Mouse (Mus musculus) C2C12 (cell line): Measurements from ENCODE around the gene Pcnx2.

ENCODE experiments used
- CEBPB ChIP-seq: IDR thresholded peaks from one replicate; pipeline ENCODE4 v1.6.1; 2011; ENCODE audit warnings: low read depth, mild to moderate bottlenecking, control low read depth, moderate library complexity
- CTCF ChIP-seq: IDR thresholded peaks from one replicate; pipeline ENCODE4 v1.5.1; 2011; ENCODE audit not compliant: control insufficient read depth, insufficient read depth, insufficient read length
- MAX ChIP-seq: IDR thresholded peaks from one replicate; pipeline ENCODE4 v1.6.1; 2011; ENCODE audit warnings: mild to moderate bottlenecking, control low read depth
- MYOD1 ChIP-seq: IDR thresholded peaks from one replicate; pipeline ENCODE4 v1.6.1; 2011; ENCODE audit warnings: low read depth; ENCODE audit not compliant: control insufficient read depth, insufficient read length
- MYOG ChIP-seq: IDR thresholded peaks from one replicate; pipeline ENCODE4 v1.6.1; 2011; ENCODE audit not compliant: control insufficient read depth, insufficient read length; ENCODE audit errors: extremely low read depth
- USF1 ChIP-seq: IDR thresholded peaks from one replicate; pipeline ENCODE4 v1.6.1; 2011; ENCODE audit warnings: low read depth, mild to moderate bottlenecking, control low read depth, moderate library complexity

DNA sequence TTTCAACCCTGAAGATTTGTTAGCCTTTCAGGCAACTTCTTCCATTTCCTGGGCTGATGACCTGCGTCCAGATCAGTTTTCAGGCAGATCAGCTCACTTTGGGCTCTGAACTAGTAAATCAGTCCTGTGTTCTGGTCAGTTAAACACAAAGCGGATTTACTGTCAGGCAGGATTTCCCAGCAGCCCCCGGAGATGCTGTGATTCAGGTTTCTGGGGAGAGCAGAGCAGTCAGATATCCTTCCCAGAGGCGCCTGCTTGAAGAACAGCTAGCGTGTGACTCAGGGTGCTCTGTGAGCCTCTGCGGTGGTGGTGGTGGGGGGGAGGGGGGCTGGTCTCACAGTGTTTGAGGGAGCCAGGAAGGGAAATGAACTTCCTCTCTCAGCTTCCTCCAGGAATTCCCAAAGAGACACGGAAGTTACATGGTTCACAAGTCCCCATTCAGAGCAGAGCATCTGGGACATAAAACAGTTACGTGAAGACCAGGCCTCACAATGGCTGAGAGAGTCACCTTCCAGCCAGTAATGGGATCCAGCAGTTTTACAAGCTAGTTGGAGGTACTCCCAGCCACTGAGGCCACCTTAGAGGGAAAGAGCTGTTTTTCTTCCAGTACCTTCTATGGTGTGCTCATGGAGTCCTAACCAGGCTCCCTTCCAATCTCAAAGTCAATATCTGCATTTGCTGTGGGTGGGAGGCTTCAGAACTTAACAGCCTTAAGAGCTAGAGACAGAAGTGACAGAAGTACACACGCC is 25.4 kb downstream of the Pcnx2 start:
- TF ChIP-seq CTCF (no peak), USF1 (no peak), CEBPB (no peak), MYOD1 (no peak), MAX (no peak), MYOG (no peak)
